Mouse (Mus musculus): ENCODE results near the gene Qrfpr.

The Qrfpr gene

DNA sequence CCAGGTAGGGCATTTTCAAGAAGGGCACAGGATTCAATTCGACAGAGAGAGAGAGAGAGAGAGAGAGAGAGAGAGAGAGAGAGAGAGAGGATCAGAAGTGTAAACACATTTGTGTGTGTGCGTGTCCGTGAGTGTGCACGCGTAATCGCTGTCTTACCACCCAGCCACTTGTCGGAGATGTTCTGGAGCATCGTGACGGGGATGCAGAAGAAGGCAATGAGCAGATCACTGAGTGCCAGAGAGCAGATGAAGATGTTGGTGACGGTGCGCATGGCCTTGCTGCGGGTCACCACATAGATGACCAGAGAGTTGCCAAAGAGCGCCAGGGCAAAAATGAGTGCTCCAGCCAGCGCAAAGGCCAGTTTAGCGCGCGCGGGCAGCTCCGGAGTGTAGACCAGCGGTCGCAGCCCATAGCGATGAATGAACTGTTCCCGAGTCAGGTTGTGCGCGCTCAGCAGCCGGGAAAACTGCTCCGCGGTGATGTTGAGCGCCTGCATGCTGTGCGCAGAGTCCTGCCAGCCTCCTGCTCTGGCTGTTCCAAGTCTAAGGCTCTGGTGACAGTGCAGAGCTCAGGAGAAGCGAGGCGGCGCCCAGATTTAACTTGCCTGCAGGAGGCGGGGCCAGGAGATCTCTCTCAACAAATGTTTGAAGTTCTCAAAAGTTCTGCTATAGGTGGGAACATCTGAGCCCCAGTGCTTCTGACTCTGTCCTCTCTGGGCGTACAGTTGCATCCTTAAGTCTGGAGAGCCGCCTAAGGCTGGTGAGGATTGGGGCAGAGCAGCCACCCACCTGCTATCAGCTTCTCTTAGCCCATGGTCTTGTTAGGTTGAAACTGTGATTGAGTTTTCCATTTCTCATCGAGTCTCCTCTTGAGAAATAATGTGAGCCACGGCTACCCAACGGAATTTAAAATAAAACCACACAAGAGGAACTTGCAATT is at the start of gene Qrfpr:
Gene Qrfpr, minus strand, starts transcription at position 571 of the 940 bp plus-strand sequence.
- DNase-seq: no peak

DNA sequence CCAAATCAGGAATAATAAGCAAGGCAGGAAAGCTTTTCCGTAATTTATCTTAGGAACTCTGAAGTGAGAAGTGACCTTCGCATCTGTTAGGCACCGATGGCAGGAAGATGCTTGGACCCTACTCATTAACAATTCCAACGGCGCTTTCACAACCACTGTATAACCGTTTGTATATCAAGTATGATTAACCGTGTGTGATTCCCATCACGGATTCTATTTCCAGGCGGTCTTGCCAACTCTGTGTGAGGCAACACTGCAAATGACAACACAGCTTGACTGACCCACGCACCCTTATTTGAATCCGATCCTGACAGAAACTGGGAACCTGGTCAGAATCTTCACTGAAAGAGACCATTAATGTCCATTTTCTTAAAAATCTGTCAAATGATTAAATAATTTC is 41.8 kb upstream of the Qrfpr start:
- DNase-seq: no peak

DNA sequence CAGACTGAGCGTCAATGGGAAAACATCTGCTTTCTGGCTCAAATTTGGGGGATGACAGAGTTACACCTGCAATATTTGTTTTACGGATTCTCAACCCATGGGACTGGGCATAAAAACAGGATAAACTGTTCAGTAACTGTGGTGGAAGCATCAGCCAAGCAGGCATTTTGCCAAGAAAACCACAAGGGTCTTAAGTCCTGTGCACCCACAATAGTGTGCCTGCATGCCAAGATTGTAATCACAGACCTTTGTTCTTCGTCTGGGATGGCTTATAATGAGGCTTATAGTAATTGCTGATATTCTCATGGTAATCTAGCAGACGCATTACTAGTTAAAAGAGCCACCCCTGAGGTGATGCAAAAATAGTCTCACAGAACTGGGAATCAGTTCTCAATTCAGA is 41.2 kb upstream of the Qrfpr start:
- DNase-seq: no peak

DNA sequence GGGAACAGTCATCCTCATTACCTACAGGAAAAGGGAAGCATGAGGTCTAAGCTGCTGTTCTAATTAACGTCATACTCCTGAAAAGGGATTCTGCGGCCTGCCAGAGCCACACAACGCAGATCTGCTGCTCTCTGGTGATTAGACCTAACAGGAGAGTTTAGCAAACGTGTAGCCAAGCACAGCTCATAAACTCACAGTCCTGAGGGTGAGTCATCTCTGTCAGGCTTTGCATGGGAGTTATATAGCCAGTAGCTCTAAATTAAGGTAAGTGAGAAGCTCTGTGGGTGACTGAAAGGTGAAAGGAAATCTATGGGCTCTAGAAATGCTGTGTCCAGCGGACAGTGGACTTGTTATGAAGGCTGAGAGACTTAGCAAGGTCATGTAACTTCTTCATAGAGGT is 28.5 kb upstream of the Qrfpr start:
- DNase-seq: no peak

DNA sequence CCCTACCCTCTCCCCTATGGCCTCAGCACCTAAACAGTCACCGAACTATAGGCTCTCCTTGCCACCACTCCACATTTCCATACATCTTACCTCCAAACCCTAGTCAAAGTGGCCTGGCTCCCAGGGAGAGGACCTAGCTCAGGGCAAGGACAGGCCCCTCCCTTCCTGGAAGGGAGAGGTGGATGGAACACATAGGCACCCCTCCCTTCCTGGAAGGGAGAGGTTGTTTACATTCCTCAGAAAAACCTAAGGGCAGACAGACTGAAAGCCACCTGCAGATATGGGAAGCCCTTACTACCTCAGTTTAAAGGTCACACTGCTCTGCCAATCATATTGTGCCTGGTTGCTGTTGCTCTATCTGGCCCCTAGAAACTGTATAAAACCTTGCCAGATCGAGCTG is 26.3 kb upstream of the Qrfpr start:
- DNase-seq: no peak

DNA sequence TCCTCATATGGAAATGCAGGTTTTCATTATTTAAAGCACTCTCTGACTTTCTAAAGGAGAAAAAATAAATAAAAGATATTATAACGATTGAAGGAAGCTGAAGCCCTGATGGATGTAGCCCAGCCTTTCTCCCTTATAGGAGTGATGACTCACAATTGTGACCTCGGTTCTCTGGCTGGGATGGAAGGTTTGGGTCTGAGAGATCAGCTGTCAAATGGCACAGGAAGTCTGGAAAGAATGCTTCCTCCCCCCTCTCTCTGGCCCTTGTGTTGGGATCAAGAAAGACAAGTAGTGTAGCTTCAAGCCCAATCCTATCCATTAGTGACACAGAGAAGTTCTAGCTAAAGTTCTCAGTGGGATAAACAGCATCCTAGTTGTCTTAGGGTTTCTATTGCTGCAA is 7.8 kb upstream of the Qrfpr start:
- no peak for DNase-seq

DNA sequence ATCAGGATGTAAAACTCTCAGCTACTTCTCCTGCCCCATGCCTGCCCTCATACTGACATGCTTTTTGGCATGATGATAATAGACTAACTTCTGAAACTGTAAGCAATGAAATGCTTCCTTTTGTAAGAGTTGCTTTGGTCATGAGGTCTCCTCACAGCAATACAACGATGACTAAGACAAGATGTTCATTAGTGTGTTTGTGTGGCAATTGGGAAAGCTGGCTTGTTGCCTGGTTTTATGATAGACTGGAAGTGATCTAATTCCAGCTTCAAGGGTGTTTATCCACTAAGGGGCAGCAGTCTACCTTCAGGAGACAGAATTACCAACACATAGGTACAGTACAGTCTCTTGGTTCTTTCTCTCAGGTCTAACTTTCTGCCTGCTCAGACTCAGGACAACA is 5.1 kb upstream of the Qrfpr start:
- DNase-seq: no peak

DNA sequence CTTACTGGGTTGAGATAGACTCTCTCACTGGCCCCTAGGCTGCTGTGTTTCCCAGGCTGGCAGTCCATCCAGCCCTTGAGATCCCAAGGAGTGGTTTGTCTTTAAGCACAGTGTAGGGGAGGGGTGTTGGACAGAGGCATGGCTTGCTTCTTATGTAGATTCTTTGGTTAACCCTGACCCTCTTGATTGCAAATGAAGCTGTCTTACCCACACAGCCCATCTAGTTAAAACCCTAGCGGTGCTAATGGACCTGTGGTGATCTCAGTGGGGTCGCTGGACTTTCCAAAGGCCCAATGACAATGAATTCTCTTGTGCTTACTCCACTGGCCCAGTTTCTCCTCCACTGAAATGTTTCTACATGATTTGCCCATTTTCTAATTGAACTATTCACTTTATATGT is 1.2 kb upstream of the Qrfpr start:
- no peak for DNase-seq

DNA sequence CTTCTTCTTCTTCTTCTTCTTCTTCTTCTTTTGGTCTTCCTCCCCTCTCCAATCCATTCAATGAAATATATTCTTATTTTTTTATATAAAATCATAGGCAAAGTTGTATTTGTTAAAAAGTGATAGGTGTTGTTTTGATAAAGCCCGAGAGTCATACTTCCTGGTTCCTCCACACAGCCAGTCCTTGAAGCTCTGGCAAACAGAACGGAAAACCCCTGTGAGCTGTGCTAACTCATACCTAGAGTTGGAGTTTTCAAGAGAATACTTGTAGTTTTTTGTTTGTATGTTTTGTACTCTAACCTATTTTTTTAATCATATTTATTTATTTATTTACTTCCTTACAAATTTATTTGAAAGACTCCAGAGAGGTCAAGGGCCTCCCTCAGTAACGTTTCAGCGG is 9.4 kb downstream of the Qrfpr start:
- DNase-seq: no peak

DNA sequence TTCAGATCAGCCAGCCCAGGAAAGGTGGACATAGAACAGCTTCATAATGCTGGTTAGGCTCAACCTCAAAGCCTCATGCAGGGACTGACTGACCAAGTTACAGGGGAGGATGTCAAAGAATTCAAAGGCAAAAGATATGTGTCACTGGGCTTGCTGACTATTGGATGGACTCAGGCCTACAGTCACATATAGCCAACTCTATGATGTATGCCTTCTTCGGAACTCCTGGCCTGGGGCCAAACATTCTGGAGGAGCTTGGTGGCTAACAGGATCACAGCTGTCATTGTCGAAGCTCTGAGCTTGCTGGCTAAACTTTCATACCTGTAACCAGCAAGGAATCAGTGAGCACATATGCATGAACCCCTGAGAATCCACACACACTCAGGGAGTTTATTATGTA is 11.2 kb downstream of the Qrfpr start:
- DNase-seq: no peak

DNA sequence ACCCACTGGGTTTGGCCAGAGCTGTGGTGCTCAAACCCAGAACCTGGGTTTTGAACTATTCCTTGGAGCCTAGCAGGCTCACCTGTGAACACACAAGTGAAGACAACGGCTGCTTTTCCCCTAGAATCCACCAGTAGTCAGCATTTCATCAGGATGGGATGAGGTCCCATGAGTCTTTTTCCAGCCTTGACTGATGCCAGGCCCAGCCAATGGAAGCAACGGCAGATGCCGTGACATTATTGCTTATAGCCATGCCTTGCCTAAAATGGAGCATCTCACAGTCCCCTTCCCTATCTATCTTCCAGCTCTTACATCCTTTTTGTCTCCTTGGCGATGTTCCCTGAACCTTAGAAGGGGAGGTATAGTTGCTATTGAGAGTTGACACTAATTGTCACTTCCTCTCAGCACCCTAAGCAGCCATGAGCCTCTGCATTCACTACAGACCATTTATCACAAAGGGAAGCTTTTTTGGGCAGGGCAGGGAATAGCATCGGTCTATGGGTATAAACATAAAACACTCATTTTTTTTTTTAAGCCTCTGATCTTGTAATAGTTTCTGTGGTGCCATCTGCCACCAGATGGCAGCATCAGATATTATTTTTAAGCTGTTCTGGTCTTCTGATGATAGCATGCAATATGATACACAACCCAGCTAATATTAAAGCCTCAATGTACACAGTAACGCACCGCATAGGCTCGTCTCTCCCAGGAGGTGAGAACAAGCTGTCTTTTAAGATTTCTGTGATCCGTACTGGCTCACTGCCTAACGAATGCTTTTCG is 12.1 kb downstream of the Qrfpr start:
- DNase-seq: peak; percentile 12

DNA sequence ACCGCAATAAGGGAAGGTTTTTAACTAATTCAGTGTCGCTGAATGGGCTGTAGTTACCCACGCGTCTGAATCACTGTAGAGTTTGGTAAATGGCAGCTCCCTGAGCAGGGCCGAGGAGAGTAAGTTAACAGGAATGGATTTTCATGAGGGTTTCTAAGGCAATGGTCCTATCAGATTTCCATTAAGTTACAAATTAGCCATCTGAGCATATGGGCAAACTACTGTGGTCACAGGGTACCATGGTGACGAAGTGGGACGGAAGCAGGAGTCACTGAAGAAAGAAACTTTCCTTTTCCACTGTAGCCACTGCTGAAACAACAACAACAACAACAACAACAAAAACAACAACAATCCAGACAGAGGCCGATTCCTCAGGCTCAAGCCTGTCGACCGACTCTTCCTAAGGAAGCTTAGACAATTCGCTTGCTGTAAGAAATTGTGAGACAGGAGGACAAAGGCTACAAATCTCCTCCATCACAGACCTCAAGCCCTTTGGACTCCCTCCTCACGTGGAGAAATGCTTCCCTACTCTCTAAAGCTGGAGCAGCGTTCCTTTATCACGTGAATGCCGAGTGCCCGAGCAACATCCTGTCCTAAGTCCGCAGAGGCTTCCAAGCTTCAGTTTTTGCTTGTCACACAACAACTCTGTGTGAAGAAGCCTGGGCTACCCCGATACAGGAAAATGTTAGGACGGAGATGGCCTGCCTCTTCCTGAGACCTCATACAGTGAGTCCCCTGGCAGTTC is 14.4 kb downstream of the Qrfpr start:
- no peak for DNase-seq

DNA sequence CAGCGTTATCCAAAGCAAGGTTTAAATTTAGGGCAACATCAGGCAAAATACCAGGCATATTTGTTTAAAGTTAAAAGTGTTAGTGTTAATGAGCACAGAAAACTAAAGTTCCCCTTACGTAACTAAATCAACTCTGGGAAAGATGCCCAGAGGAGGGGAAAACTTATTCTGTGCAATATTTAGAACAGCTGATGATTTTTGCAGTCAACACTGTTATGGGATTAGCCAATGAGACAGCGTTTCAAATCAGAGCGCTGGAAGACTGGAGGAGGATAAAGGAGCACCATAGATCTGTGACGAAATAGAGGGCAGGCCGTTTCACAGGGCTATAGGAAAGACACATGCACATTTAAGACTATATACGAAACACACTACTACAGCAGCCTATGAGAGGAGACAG is 19.2 kb downstream of the Qrfpr start:
- DNase-seq: no peak

DNA sequence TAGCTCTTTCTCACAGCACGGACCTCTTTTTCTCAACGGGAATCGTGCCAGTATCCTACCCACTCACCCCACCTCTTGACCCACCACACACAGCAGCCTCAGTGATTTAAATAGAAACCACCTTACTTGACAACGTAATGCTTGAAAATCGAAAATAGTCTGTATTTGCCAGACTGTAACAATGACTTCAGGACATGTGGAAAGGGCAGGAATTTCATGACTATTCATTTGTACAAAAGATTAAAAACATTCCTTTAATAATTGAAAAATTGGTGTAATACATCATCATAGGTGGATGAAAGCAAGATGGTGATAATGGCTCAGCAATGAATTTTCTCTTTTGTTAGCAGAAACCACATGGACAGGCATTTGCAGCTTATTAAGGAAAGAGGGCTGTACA is 21.0 kb downstream of the Qrfpr start:
- no peak for DNase-seq

DNA sequence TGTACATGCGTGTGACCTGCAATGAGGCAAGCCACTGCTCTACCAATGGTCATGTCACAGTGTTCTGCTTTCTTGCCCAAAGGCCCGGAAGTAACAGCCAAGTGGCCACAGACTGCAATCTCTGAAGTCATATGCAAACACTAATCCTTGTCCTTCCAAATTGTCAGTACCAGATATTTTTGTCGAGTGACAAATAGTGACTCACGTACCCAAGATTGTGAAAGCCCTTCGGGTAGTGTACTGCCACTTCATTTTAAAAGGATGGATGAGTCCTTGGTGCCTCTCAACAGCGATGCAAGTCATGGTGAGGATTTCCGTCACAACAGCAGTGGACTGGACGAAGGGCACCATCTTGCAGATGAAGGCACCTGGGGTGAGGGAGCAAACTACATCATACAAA is 32.9 kb downstream of the Qrfpr start:
- no peak for DNase-seq

DNA sequence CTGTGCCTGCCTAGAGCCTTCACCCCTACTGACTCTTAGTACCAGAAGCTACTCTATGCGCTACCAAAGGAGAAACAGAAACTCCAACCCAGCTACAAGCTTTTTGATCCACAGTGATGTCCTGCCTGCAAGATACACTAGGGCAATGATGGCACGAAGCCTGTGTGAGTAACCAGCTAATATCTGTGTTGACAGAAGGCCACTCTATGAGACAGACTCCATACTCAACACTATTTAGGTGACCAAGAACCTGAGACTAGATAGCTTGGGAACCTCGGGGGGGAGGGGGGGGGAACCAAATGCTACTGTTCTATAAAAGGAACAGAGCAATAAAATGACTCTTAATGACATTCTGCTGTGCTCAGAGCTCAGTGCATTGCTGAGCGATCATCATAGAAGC is 35.6 kb downstream of the Qrfpr start:
- no peak for DNase-seq

DNA sequence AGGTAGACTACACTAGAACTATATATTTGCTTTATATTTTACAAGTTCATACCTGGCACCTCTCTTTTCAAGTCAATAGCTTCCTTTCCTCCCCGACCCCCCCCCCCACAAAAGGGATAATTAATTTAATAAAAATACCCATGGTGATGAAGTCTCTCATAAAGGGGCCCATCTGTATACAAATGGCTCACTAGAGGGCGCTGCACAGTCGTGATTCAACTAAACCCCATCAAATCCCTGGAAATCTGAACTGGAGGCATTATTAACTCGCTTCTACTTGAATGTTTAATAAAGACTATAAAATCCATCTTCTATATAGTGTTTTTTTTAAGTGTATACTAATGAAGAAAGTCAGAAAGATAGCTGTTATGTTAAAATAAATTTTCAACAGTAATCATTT is 40.6 kb downstream of the Qrfpr start:
- DNase-seq: peak; percentile 28

DNA sequence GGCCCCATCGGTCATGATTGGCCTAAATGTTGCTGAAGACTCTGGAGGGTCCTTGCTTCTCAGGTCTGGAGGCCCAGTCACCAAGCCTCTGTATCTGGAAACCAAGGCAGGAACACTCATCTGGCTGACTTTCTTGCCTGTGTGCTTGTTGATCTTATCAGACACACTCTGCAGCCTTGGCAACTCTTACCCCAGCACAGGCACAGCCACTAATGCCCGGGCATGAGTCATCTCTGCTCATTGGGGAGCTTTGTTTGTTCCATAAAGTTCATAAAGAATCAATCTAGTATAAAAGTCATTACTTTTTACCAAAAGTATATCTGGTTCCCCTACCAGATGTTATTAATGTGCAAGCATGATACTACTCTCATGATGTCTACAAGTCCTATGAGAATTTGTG is 48.4 kb downstream of the Qrfpr start:
- DNase-seq: no peak

DNA sequence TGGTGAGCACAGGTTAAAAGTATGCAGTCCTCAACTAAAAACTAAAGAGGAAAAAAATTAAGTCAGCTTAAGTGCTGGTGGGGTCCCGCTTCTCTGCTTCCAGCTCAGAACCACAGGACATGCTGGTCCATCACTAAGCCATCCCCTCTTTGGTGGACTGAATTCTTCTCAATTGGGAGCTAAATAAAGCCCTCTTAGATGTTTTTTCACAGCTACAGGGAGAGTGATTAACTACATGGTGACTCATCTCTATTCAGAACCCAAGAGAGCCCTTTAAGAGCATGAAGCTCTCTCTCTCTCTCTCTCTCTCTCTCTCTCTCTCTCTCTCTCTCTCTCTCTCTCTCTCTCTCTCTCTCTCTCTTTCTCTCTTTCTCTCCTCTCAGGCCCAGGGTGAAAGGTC is 50.8 kb downstream of the Qrfpr start:
- DNase-seq: no peak

DNA sequence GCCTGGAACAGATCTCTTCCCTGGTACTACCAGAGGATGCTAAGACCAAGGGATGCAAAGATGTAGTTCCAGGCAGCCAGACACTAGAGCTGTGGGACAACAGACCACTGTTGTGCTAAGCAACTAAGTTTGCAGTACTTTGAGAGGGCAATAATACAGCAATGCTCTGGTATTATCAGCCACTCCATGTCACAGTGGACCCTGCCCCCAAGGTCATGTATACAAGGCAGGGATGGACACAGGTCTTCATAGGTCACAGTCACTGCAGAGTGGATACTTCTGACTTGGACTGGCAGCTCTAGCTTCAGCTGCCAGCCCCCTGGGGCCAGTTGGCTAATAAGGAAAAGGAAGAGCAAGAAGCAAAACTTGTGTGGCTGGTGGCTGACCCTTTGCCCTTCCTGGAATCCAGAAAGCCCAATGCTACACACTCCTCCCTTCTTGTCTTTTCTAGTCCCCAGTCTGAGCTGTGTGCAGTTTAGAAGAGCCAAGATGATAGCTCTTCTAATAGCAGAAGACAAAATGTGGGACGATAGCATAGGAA is 51.4 kb downstream of the Qrfpr start:
- DNase-seq: no peak

DNA sequence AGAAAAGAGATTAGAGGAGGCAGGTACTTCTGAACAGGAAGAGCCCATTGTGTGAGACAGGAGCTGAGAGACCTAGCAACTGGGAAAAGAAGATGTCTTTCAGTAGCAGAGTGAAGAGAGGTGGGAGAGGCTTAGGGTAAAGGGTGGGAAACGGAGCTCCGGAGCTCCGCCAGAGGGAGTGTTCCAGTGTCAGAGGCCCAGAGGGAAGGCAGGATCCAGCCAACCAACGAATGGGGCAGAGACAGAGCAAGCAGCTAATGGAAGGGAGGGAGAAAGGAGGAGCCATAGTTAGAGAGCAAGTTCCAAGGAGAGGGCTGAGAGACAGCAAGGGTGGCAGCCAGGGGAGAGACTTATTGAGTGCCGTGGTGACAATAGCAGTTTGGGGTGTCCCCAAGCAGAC is 66.8 kb downstream of the Qrfpr start:
- no peak for DNase-seq

DNA sequence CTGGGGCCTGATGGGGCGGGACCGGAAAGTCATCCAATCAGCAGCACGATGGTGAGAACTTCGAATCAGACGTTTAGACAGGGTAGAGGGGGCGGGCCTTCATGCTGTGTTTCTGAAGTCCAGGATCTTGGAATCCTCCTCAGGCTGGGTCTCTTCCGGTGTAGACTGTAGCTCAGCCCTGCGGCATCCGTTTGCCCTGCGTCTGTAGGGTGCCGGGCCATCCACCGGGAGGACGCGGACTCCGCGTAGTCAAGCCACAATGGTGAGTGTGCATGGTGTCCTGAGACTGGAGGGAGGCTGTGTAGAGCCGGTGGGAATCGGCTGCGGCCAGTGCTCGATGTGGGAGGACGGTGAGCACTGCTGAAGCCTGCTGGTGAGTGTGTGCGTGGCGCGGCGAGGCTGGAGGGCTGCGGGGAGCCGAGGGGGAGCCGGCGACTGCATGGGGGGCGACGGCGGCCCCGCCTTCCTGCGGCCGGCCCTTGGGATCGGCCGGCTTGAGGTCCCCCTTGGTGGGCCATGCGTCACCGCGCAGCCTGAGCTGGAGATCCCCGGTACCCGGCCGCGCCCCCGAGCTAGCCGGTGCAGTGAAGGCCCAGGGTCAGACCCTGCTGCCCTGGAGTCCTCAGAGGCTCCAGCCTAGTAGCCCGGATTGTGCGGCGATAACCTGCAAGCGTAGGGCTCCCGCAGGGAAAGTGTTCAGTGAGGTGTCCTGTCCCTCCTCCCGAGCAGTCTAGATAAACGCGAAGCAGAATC is 71.0 kb downstream of the Qrfpr start, which contains the start of gene D3Ertd254e:
Gene D3Ertd254e, plus strand, starts transcription at position 84 of the 753 bp plus-strand sequence.
- peak; percentile 88 for DNase-seq
